Mouse (Mus musculus): Measurements from ENCODE around the gene Hist1h3b. TPM values are rescaled to one million over a fixed set of nuclear protein-coding genes. Genes with fewer than 3 reads are reported as not detected.
"Not testable (repeated sequence)": the region's sequence is repeated elsewhere in the genome, so short reads cannot be mapped to it uniquely, and the experiment has no call there.

Hist1h3b gene
- polyA plus RNA-seq, 1 experiment: 49.2 TPM

- DNase-seq (ENCODE audit: low read depth): no peak
- no peak for TF ChIP-seq POLR2A (IDR thresholded peaks at IDR 0.05; ENCODE audit: borderline replicate concordance, extremely low read depth, insufficient read depth, insufficient read length, poor library complexity, severe bottlenecking)
- TF ChIP-seq CTCF (IDR thresholded peaks at IDR 0.05; ENCODE audit: borderline replicate concordance, extremely low read depth, insufficient read depth, insufficient read length): no peak
These were observed 16.8 kb downstream of the Hist1h3b start for GRCm38 (mm10) chr13:23768834-23769397.

GRCm38 (mm10) chr13:23769613-23770012 lies 17.5 kb downstream of the Hist1h3b start, which contains the start of gene Trim38:
TSS of gene Trim38 (plus strand) at chr13:23769913.
- DNase-seq (ENCODE audit: low read depth): not testable (repeated sequence)

GRCm38 (mm10) chr13:23772561-23773313 lies 20.7 kb downstream of the Hist1h3b start:
- TF ChIP-seq CTCF (IDR thresholded peaks at IDR 0.05; ENCODE audit: borderline replicate concordance, extremely low read depth, insufficient read depth, insufficient read length) (no peak), POLR2A (IDR thresholded peaks at IDR 0.05; ENCODE audit: borderline replicate concordance, extremely low read depth, insufficient read depth, insufficient read length, poor library complexity, severe bottlenecking) (no peak)
- DNase-seq (ENCODE audit: low read depth): peak; percentile 83

GRCm38 (mm10) chr13:23778339-23778738 lies 26.3 kb downstream of the Hist1h3b start:
- DNase-seq (ENCODE audit: low read depth): no peak
- TF ChIP-seq CTCF (IDR thresholded peaks at IDR 0.05; ENCODE audit: borderline replicate concordance, extremely low read depth, insufficient read depth, insufficient read length) (no peak), POLR2A (IDR thresholded peaks at IDR 0.05; ENCODE audit: borderline replicate concordance, extremely low read depth, insufficient read depth, insufficient read length, poor library complexity, severe bottlenecking) (no peak)

GRCm38 (mm10) chr13:23779025-23779424 lies 27.0 kb downstream of the Hist1h3b start:
- TF ChIP-seq POLR2A (IDR thresholded peaks at IDR 0.05; ENCODE audit: borderline replicate concordance, extremely low read depth, insufficient read depth, insufficient read length, poor library complexity, severe bottlenecking) (no peak), CTCF (IDR thresholded peaks at IDR 0.05; ENCODE audit: borderline replicate concordance, extremely low read depth, insufficient read depth, insufficient read length) (no peak)
- DNase-seq (ENCODE audit: low read depth): no peak

- peak; percentile 86 for DNase-seq (ENCODE audit: low read depth)
These were observed 40.5 kb downstream of the Hist1h3b start for GRCm38 (mm10) chr13:23792520-23792919.

DNA sequence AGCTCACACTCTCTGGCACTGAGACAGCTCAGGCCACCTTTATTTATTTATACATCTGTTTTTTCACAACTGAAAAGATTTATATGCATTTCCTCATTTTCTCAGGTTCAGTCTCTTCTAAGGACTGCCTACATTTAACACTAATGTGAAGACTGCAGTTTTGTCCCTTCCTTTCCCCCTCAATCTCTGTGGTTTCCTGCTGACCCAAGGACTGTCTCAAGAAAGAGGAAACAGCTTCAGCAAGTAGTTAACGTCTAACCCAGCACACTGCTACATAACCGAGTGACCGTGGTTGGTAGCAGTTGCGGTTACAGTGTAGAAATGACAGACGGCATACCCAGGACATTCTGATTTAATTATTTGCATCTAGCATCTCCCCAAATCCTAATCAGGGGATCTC lies 47.3 kb downstream of the Hist1h3b start:
- DNase-seq (ENCODE audit: low read depth): no peak
- TF ChIP-seq CTCF (IDR thresholded peaks at IDR 0.05; ENCODE audit: borderline replicate concordance, extremely low read depth, insufficient read depth, insufficient read length) (no peak), POLR2A (IDR thresholded peaks at IDR 0.05; ENCODE audit: borderline replicate concordance, extremely low read depth, insufficient read depth, insufficient read length, poor library complexity, severe bottlenecking) (no peak)

More at GRCm38 (mm10) chr13:23792520-23792919, 40.5 kb downstream of the Hist1h3b start:
- no peak for TF ChIP-seq POLR2A (IDR thresholded peaks at IDR 0.05; ENCODE audit: borderline replicate concordance, extremely low read depth, insufficient read depth, insufficient read length, poor library complexity, severe bottlenecking)
- peak; percentile 73; the same call in 1 of the 2 replicates for TF ChIP-seq CTCF (IDR thresholded peaks at IDR 0.05; ENCODE audit: borderline replicate concordance, extremely low read depth, insufficient read depth, insufficient read length)

Other genes with a start within 250 kb of the Hist1h3b start
- 23.3 and 31.7 TPM in 2 replicates for gene Hist1h4h, start 221.2 kb upstream of the Hist1h3b start, polyA plus RNA-seq (2012; rRNA removed)
- 474 and 536 TPM in 2 replicates for gene Hist1h2af, start 218.4 kb upstream of the Hist1h3b start, polyA plus RNA-seq (2012; rRNA removed)
- 25.5 and 42.1 TPM in 2 replicates for gene Hist1h3g, start 216.8 kb upstream of the Hist1h3b start, polyA plus RNA-seq (2012; rRNA removed)
- gene Hist1h2bh, start 208.9 kb upstream of the Hist1h3b start, polyA plus RNA-seq (2012; rRNA removed): 4.4 and 4.7 TPM in 2 replicates
- 4.5 and 5.5 TPM in 2 replicates for gene Hist1h3f, start 208.2 kb upstream of the Hist1h3b start, polyA plus RNA-seq (2012; rRNA removed)
- 17.2 and 25.6 TPM in 2 replicates for gene Hist1h4f, start 200.6 kb upstream of the Hist1h3b start, polyA plus RNA-seq (2012; rRNA removed)
- gene Hist1h1d, start 199.0 kb upstream of the Hist1h3b start, polyA plus RNA-seq (2012; rRNA removed): 0.39 and 0.51 TPM in 2 replicates
- gene Hist1h3e, start 189.9 kb upstream of the Hist1h3b start, polyA plus RNA-seq (2012; rRNA removed): 34.2 and 40.6 TPM in 2 replicates
- gene Hist1h2ae, start 181.0 kb upstream of the Hist1h3b start, polyA plus RNA-seq (2012; rRNA removed): 17.9 and 18.0 TPM in 2 replicates
- gene Hist1h2bg, start 180.9 kb upstream of the Hist1h3b start, polyA plus RNA-seq (2012; rRNA removed): 44.4 and 68.0 TPM in 2 replicates
- 15.0 and 21.6 TPM in 2 replicates for gene Hist1h2bf, start 178.1 kb upstream of the Hist1h3b start, polyA plus RNA-seq (2012; rRNA removed)
- gene Hist1h2ad, start 177.9 kb upstream of the Hist1h3b start, polyA plus RNA-seq (2012; rRNA removed): 7.2 and 13.6 TPM in 2 replicates
- gene Hist1h3d, start 176.5 kb upstream of the Hist1h3b start, polyA plus RNA-seq (2012; rRNA removed): 21.8 and 24.7 TPM in 2 replicates
- gene Hist1h4d, start 170.7 kb upstream of the Hist1h3b start, polyA plus RNA-seq (2012; rRNA removed): 6.5 and 18.7 TPM in 2 replicates
- 3.5 TPM in 2 replicates for gene Hist1h2be, start 131.1 kb upstream of the Hist1h3b start, polyA plus RNA-seq (2012; rRNA removed)
- 5.8 and 7.8 TPM in 2 replicates for gene Hist1h1e, start 129.7 kb upstream of the Hist1h3b start, polyA plus RNA-seq (2012; rRNA removed)
- 1.7 and 1.8 TPM in 2 replicates for gene Hist1h2ac, start 68.3 kb upstream of the Hist1h3b start, polyA plus RNA-seq (2012; rRNA removed)
- 32.0 and 48.5 TPM in 2 replicates for gene Hist1h2bc, start 68.1 kb upstream of the Hist1h3b start, polyA plus RNA-seq (2012; rRNA removed)
- 0.08 TPM in 1 of 2 replicates, not detected in the other for gene Hist1h1t, start 56.5 kb upstream of the Hist1h3b start, polyA plus RNA-seq (2012; rRNA removed)
- 4.6 and 11.6 TPM in 2 replicates for gene Hist1h4c, start 53.8 kb upstream of the Hist1h3b start, polyA plus RNA-seq (2012; rRNA removed)
- gene Hfe, start 41.4 kb upstream of the Hist1h3b start, polyA plus RNA-seq (2012; rRNA removed): 1.7 and 2.3 TPM in 2 replicates
- gene Hist1h1c, start 13.5 kb upstream of the Hist1h3b start, polyA plus RNA-seq (2012; rRNA removed): 12.1 and 16.0 TPM in 2 replicates
- gene Hist1h3c, start 6.7 kb upstream of the Hist1h3b start, polyA plus RNA-seq (2012; rRNA removed): 30.4 and 54.0 TPM in 2 replicates
- 11.1 and 17.5 TPM in 2 replicates for gene Hist1h2bb, start 5.5 kb upstream of the Hist1h3b start, polyA plus RNA-seq (2012; rRNA removed)
- 34.0 and 49.9 TPM in 2 replicates for gene Hist1h2ab, start 1.1 kb upstream of the Hist1h3b start, polyA plus RNA-seq (2012; rRNA removed)
- gene Hist1h4b, start 4.7 kb downstream of the Hist1h3b start, polyA plus RNA-seq (2012; rRNA removed): 17.9 and 20.4 TPM in 2 replicates
- gene Hist1h4a, start 9.0 kb downstream of the Hist1h3b start, polyA plus RNA-seq (2012; rRNA removed): 11.6 and 33.9 TPM in 2 replicates
- 22.8 and 41.9 TPM in 2 replicates for gene Hist1h3a, start 10.1 kb downstream of the Hist1h3b start, polyA plus RNA-seq (2012; rRNA removed)
- 3.8 and 4.0 TPM in 2 replicates for gene Hist1h1a, start 11.4 kb downstream of the Hist1h3b start, polyA plus RNA-seq (2012; rRNA removed)
- gene Trim38, start 17.6 kb downstream of the Hist1h3b start, polyA plus RNA-seq (2012; rRNA removed): not detected in 2 replicates
- not detected in 2 replicates for gene Slc17a2, start 54.7 kb downstream of the Hist1h3b start, polyA plus RNA-seq (2012; rRNA removed)
- gene Slc17a3, start 87.2 kb downstream of the Hist1h3b start, polyA plus RNA-seq (2012; rRNA removed): not detected in 2 replicates
- not detected in 2 replicates for gene Slc17a1, start 115.5 kb downstream of the Hist1h3b start, polyA plus RNA-seq (2012; rRNA removed)
- gene Slc17a4, start 162.7 kb downstream of the Hist1h3b start, polyA plus RNA-seq (2012; rRNA removed): not detected in 2 replicates
- gene Hist1h2ba, start 181.9 kb downstream of the Hist1h3b start, polyA plus RNA-seq (2012; rRNA removed): not detected in 2 replicates
- gene Hist1h2aa, start 182.2 kb downstream of the Hist1h3b start, polyA plus RNA-seq (2012; rRNA removed): not detected in 2 replicates
- 1.3 and 1.7 TPM in 2 replicates for gene Scgn, start 238.9 kb downstream of the Hist1h3b start, polyA plus RNA-seq (2012; rRNA removed)

All from brain, embryonic 14.5 days (tissue).